Mouse (Mus musculus) hindlimb bud, embryonic 11.5 days (tissue): ENCODE results near the gene Hist1h3e.
"Not testable (repeated sequence)": the region's sequence is repeated elsewhere in the genome, so short reads cannot be mapped to it uniquely, and the experiment has no call there.

Source experiments
- DNase-seq: peaks from one replicate; pipeline ENCODE4 v3.0.0-alpha.2; 2012; ENCODE audit warnings: low read depth, low spot score; ENCODE audit errors: extremely low spot score

Hist1h3e gene

GRCm38 (mm10) chr13:23564482-23564881, 2.3 kb upstream of the Hist1h3e start:
- no peak for DNase-seq

GRCm38 (mm10) chr13:23562699-23563462, 712 bp upstream of the Hist1h3e start:
- no peak for DNase-seq

- not testable (repeated sequence) for DNase-seq
These were observed 662 bp downstream of the Hist1h3e start for GRCm38 (mm10) chr13:23561531-23561882.

GRCm38 (mm10) chr13:23560699-23561098, 1.5 kb downstream of the Hist1h3e start:
- DNase-seq: not testable (repeated sequence)

GRCm38 (mm10) chr13:23556906-23557305, 5.3 kb downstream of the Hist1h3e start:
- DNase-seq: no peak

GRCm38 (mm10) chr13:23555839-23556416, 6.2 kb downstream of the Hist1h3e start:
- DNase-seq: no peak

- no peak for DNase-seq
These were observed 7.0 kb downstream of the Hist1h3e start for GRCm38 (mm10) chr13:23554925-23555838.

GRCm38 (mm10) chr13:23554393-23554792, 7.8 kb downstream of the Hist1h3e start:
- no peak for DNase-seq

GRCm38 (mm10) chr13:23552962-23553361, 9.2 kb downstream of the Hist1h3e start, which contains the start of gene Hist1h1d:
Gene Hist1h1d, plus strand, starts transcription at chr13:23553262.
- no peak for DNase-seq

- no peak for DNase-seq
These were observed 9.9 kb downstream of the Hist1h3e start for GRCm38 (mm10) chr13:23551931-23552914.

- DNase-seq: not testable (repeated sequence)
These were observed 10.9 kb downstream of the Hist1h3e start, which contains the start of gene Hist1h4f for GRCm38 (mm10) chr13:23551146-23551834. Gene Hist1h4f, minus strand, starts transcription at chr13:23551648.

GRCm38 (mm10) chr13:23550761-23551145, 11.4 kb downstream of the Hist1h3e start:
- no peak for DNase-seq

- DNase-seq: no peak
These were observed 15.5 kb downstream of the Hist1h3e start for GRCm38 (mm10) chr13:23546694-23547093.

- not testable (repeated sequence) for DNase-seq
These were observed 17.4 kb downstream of the Hist1h3e start for GRCm38 (mm10) chr13:23544787-23545120.

GRCm38 (mm10) chr13:23543965-23544786, 18.0 kb downstream of the Hist1h3e start, which contains the start of gene Hist1h3f:
Gene Hist1h3f, plus strand, starts transcription at chr13:23544052.
- DNase-seq: peak; percentile 100

GRCm38 (mm10) chr13:23542999-23543607, 19.1 kb downstream of the Hist1h3e start, which contains the start of gene Hist1h2bh:
Gene Hist1h2bh, minus strand, starts transcription at chr13:23543392.
- not testable (repeated sequence) for DNase-seq

GRCm38 (mm10) chr13:23542225-23542980, 19.8 kb downstream of the Hist1h3e start:
- not testable (repeated sequence) for DNase-seq
